Mouse (Mus musculus): ENCODE results near the gene Agbl1. TPM values are rescaled to one million over a fixed set of nuclear protein-coding genes. Genes with fewer than 3 reads are reported as not detected.

Agbl1 gene
- not detected in 2 replicates for polyA plus RNA-seq (2012; rRNA removed)

DNA sequence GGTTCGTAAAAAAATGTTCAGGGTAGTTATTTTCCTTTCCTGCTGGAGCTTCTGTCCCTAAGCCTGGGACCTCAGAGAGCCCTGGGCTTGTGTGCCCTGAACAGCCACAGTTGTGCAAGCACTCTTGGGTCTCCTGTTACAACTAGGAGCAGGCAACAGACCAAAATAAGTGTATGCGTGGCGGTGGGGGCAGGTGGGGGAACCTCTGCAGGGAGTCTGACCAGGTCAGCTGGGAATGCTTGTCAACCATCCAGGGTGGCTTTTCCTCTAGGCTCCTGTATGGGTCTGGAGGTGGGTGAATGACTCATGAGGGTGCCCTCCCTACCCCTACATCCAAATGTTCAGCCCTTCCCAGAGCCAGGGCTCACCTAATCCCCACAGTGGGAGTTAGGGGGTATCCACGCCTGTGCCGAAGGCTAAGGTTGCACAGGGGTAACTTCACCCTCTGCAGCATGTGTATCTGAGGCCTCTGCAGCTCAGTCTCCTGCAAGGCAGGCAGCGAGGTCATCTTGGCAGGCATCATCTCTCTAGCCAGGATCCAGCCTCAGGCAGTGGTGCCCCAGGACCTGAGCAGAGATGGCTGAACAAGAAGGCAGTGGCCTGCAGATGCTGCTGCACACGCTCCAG is at the start of gene Agbl1:
TSS of gene Agbl1 (plus strand) at position 577 of the 627 bp plus-strand sequence.

